Mouse (Mus musculus): ENCODE data around the gene Smim8.
A peak's percentile ranks its signal among the peaks of the same experiment; 100 is the strongest.
"Not testable (repeated sequence)": the region's sequence is repeated elsewhere in the genome, so short reads cannot be mapped to it uniquely, and the experiment has no call there.

The Smim8 gene

DNA sequence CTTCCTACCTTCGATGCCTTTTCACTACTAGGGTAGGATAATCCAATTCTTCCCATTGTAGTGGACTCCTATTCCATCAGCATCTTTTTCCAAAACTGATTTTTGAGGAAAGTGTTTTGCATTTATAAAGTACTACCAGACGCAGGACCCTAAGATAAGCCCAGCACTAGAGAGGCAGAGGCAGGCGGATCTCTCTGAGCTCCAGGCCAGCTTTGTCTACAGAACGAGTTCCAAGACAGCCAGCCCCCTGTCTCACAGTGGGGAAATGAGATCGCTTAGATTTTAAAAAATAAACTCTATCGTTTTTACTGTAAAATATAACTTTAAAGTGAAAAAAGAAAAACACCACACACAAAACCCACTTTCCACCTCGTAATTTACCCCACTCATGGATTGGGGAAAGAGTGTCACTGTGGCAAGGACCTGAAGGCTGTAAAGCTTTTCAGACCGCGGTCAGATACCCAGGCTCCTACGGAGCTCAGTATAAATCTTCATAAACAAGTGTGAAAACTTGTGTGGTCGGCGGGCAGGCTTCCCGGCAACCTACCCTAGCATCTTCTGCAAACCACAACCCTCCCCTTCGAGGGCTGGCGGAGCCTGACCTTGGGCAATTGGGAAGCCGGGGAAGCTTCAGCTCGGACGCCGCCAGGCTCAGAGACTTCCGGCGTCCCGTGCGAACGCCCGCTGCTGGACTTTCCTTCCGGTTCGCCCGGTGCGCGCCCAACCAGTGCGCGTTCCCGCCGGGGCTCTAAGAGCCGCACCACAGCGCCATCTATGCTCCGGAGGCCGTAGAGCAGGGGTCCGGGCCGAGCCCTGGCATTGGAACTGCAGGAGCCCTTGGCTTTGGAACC, at the start of gene Smim8:
Gene Smim8 (minus strand): TSS at position 747 of the 851 bp plus-strand sequence.
- DNase-seq: peak; percentile 95

- no peak for DNase-seq
These were observed 45.7 kb upstream of the Smim8 start for GRCm38 (mm10) chr4:34823901-34824300.

DNA sequence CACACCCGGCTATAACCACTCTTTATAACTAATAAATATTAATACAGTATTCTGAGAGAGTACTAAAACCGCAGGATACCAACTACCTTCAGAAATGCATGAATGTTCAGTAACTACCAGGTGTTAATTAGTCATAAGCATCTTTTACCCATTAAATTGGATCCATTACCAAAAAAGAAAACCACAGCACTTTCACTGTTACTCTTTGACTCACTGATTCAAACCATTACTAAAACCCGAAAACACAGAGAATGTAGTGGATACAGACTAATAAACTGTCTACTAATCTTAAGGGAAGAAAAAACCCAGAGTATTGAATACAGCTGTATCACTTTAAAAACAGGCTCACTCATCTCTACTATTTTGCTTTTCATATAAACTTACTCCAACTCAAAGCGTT, 41.7 kb upstream of the Smim8 start:
- no peak for DNase-seq

DNA sequence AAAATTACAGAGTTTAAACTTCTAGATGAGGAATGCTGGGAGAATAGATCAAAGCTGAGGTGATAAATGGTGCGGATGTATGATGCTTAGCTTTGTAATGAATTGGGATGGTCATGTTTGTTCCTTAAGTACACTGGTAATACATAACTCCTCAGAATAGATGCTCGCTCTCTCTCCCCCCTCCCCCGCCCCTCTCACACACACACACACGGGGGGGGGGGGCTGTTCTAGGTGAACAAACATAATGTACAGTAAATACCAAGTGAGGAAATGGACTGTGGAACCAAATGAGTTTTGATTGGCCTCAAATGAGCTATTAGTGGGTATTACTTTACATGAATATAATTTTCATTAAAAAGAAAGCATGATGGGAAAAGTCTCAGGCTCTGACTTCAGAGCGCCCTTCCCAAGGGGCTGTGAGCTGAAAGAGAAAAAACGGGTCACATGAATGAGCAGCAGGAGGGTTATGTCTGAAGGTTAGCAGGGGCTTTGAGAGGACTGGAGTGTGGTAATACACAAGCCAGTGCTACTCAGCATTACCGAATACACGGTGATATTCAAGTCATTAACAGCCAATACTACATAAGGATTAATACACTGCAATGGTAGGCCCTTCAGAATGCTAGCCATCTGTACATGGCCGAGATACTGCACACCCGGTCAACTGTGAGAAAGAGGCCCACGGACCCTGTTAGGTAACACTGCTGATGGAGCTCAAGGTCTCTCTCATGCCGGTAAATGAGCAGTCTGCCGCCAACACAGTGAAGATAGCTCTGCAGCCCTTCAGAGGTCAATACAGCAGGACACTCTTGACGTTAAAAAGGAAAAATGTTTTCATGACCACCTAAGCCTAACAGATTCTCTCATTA, 23.2 kb upstream of the Smim8 start:
- no peak for DNase-seq

DNA sequence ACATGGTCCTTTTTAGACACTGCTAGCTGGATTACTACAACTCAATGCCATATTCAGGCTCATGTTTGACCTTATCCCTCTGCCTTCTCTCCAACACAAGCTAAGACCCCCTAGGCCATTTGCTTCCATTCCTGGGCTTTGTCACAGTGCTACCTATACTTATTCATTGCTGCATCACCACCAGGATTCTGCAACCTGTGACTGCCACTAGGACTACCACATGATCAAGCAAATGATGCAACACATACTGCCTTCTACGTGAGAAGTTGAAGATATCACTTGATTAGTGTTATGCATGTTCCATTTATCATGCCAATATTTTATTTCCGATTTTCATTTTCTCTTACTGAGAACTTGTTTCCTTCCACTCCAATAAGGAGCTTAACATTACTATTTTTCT, 19.8 kb upstream of the Smim8 start:
- no peak for DNase-seq

- no peak for DNase-seq
These were observed 19.2 kb upstream of the Smim8 start for GRCm38 (mm10) chr4:34797294-34797983.

- no peak for DNase-seq
These were observed 18.1 kb upstream of the Smim8 start for GRCm38 (mm10) chr4:34796294-34796693.

DNA sequence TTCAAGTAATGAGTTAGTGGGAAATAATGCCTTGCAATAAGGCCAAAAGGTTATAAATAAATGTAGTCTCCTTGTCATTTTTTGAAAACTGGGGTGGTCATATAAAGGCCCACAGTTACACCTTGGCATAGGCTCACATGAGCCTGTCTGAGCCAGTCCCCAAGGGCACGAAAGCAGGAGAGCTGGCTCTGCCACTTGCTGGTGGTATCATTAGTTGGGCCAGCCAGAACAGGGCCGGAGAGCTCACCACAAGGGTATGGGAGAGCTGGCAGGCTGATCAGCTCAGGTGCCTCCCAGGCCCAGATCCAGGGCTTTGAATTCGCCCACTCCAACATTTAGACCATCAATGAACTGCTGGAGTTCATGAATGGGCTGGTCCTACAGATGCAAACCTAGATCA, 8.3 kb upstream of the Smim8 start:
- DNase-seq: no peak

GRCm38 (mm10) chr4:34785646-34786045, 7.4 kb upstream of the Smim8 start:
- DNase-seq: no peak

DNA sequence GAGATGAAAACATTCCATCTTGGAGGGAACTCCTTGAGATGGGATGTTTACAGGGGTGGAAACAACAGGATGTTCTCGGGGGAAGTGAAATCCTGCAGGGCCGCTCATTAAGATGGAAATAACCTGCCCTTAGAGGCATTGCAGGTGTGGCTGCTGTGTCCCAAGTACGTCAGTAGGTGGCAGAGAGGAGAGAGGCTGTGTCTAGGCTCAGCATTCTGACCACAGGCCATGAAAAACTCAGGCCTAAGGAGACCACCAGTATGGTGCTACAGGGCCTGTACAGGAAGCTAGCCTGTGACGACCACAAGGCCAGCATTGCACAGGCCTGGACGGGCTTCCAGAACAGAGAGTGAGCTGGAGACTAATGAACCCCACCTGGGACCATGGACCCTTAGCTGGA, 6.6 kb upstream of the Smim8 start:
- peak; percentile 6 for DNase-seq

DNA sequence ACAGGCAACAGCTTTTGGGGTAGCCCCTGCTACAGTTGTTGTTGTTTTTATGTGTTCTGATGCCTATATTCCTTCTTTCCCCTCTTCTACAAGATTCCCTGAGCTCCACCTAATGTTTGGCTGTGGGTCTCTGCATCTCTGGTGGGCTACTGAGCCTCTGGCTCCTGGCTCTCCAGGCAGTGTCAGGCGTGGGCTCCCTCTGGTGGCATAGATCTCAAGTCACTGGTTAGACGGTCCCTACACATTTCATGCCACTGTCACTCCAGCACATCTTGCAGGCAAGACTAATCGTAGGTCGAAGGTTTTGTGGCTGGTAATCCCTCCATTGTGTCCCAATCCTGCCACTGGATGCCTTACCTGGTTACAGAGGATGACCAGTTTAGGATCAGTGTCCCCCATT, 4.5 kb upstream of the Smim8 start:
- DNase-seq: peak; percentile 21

DNA sequence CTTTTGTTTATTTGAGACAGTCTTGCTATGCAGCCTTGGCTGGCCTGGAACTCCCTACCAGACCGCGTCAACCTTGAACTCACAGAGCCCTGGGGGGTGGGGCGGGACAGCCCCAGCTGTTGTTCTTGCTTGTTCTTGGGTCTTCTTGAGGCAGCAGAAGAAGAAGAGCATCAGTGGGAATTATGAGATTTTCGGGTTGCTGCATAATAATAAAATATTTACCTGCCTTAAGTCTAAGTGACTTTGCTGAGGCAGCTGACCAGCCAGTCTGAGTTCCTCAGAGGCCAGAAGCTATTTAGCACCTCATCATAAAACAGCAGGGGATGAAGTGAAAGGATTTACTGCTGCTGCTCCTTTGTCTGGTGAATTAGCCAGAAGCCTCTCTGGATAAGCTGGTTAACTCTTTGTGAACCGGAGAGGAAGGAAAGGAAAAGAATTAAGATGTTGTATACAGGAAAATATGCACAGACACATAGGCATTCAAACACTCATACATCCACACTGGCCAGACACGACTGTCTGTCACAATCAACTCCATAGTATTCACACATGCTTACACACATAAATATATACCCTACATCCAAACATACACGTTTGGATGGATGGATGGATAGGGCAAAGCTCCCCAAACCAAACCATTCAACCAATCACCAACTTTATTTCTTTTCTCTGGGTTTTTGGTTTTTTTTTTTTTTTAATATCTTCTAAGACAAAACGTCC, 6.4 kb downstream of the Smim8 start:
- no peak for DNase-seq

- DNase-seq: no peak
These were observed 22.1 kb downstream of the Smim8 start, which contains the start of gene Gm136 for GRCm38 (mm10) chr4:34756163-34756562. TSS of gene Gm136 (minus strand) at chr4:34756263.

- peak; percentile 18 for DNase-seq
These were observed 29.0 kb downstream of the Smim8 start for GRCm38 (mm10) chr4:34749236-34749635.

DNA sequence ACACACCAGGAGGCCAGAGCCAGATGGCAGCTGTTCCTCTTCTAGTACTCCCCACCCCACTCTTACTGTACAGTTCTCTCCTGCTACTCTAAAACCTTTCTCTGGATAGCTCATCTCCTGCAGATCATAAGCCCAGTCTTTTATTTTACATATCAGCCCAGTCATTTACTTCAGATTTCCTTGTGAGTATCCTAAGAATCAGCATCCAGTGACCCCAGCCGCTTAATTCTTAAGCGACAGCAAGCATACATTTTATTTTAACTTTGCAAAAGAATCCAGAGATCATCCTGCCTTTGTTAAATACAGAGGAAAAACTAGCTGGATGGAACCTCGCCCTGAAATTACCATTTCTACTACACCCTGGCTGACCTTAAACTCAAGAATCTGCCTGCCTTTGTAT, 43.8 kb downstream of the Smim8 start:
- DNase-seq: no peak

- DNase-seq: not testable (repeated sequence)
These were observed 44.8 kb downstream of the Smim8 start for GRCm38 (mm10) chr4:34733415-34733814.

- DNase-seq: peak; percentile 78
These were observed 48.3 kb downstream of the Smim8 start, which contains the start of gene Cfap206 for GRCm38 (mm10) chr4:34729851-34730341. TSS of gene Cfap206 (minus strand) at chr4:34730206.

- DNase-seq: not testable (repeated sequence)
These were observed 52.5 kb downstream of the Smim8 start for GRCm38 (mm10) chr4:34725710-34726109.

DNA sequence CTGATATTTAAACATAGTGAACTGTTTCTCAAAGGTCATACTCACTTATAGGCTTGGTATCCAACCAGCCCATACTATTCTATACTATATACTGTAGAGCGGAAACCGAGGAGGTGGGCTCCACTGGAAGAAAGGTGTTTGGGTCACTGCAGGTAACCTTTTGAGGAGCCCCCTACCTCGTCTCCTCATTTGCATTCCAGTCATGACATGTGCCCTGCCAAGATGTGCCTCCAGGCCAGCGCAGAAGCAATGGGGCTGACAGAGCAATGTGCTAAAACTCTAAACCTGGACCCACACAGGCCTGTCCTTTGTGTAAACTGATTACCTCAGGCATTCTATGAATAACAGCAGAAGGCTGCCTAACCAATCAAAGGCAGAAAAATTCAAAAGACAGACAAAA, 53.9 kb downstream of the Smim8 start:
- no peak for DNase-seq

- DNase-seq: no peak
These were observed 55.0 kb downstream of the Smim8 start for GRCm38 (mm10) chr4:34723186-34723585.

DNA sequence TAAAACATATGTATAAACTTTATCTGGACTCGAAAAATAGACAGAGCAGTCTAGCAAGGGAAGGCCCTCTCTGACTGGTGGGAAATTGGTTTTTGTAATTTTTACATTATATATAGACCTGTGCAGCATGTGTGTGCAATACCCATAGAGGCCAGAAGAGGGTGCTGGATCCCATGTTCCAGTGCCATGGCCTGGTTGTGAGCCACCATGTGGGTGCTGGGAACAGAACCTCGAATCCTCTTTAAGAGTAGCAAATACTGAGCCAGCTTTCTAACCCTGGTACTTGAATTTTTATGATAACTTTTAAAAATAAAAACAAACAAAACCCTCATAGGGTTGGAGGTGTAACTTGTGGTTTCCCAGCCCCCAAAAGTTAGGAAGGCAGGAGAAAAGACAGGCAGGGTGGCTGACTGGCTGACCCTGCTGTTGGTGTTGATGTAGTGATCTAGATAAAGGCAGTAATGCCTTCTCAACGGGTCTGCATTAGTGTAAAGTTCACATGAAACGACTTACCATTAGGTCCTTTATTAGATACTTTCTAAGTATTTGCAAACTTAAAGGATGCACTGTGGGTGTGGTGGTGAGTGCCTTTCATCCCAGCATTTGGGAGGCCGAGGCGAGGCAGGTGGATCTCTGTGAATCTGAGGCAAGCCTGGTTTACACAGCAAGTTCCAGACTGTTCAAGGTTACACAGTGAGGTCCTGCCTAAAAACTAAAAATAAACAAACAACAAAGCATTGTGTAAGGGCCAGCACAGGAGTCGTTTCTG, 57.9 kb downstream of the Smim8 start:
- DNase-seq: no peak
